Mouse (Mus musculus) neural tube, embryonic 14.5 days (tissue): ENCODE measurements around the gene Tmem168. TPM values are rescaled to one million over a fixed set of nuclear protein-coding genes. Genes with fewer than 3 reads are reported as not detected.

Experiments used
- ATAC-seq: fragments of 200-750 bp; cut with Nextera tagmentation; 2 replicates; pipeline ENCODE4 v1.8.0; 2017; ENCODE audit warnings: low read depth, mild to moderate bottlenecking, moderate TSS enrichment, moderate library complexity
- H3K27ac ChIP-seq: fragments of 300-500 bp; sonication (generic); 2 replicates; pipeline ENCODE4 v1.5.1; 2014; ENCODE audit warnings: low read depth, mild to moderate bottlenecking, control low read depth, low read length, moderate library complexity, mixed read lengths
- H3K27me3 ChIP-seq: fragments of 300-500 bp; sonication (generic); 2 replicates; pipeline ENCODE4 v1.6.1; 2014; ENCODE audit warnings: low read length; ENCODE audit not compliant: control insufficient read depth, insufficient read depth
- H3K36me3 ChIP-seq: fragments of 300-500 bp; sonication (generic); 2 replicates; pipeline ENCODE4 v1.6.1; 2014; ENCODE audit warnings: low read length, mixed read lengths; ENCODE audit not compliant: control insufficient read depth, insufficient read depth
- H3K4me1 ChIP-seq: fragments of 300-500 bp; sonication (generic); 2 replicates; pipeline ENCODE4 v1.6.1; 2014; ENCODE audit warnings: low read length; ENCODE audit not compliant: control insufficient read depth, insufficient read depth
- H3K4me2 ChIP-seq: fragments of 300-500 bp; sonication (generic); 2 replicates; pipeline ENCODE4 v1.6.1; 2014; ENCODE audit warnings: mild to moderate bottlenecking, low read depth, low read length, control low read depth
- H3K4me3 ChIP-seq: fragments of 300-500 bp; sonication (generic); 2 replicates; pipeline ENCODE4 v1.5.1; 2014; ENCODE audit warnings: low read depth, low read length, control low read depth, mixed read lengths
- H3K9ac ChIP-seq: fragments of 300-500 bp; sonication (generic); replicated peaks from 2 replicates; pipeline ENCODE4 v1.6.1; 2014; ENCODE audit warnings: low read depth, mild to moderate bottlenecking, control low read depth, low read length, mixed read lengths
- H3K9me3 ChIP-seq: fragments of 300-500 bp; sonication (generic); 2 replicates; pipeline ENCODE4 v1.6.1; 2016; ENCODE audit warnings: low read length; ENCODE audit not compliant: control insufficient read depth
- WGBS: fragments of 180-500 bp; shearing (Covaris S2); extraction: QIAGEN DNeasy Blood & Tissue Kit; methylation state at CpG from one replicate; pipeline ENCODE4 v1.1.7; 2014; 5-methylcytosine and 5-hydroxymethylcytosine counted together
- polyA plus RNA-seq: library from polyadenylated mRNA; unstranded; fragments of >200 nt; fragmentation: Nextera tagmentation; extraction: Ambion mirVana; gene quantifications from 2 replicates; pipeline ENCODE4 v1.2.1, GENCODE M21; 2014

Tmem168 gene
- polyA plus RNA-seq, 1 experiment from 2014 or later, result 25.0 TPM

DNA sequence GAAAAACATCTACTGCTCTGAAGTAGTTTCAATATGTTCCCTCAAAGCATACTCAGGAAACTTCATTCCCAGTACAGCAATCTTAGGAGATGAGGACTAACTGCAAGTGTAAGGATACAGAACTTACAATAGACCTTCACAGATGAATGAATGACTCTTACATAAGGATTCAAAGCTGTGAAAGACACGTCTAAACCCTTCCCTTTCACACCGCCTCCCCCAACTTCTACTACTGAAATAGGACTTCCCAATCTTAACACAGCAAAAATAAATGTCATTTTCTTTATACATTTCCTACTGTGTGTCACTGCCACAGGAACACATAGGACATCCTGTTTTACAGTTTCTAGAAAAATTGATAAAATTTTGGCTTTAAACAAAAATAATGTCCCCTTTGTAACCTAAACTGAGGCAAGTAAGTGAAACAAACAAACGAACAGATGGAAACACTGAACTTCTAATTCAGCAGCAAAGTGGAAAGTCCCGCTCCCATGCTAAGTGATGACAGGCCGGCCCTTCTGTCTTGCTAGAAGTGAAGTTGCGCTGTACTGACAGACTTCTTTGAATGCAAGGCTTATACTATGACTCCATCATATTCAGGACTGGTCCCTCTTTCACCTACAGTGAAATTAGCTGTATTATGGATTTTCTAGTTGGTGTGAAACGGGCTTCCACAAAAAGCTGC, 9.5 kb downstream of the Tmem168 start:
- WGBS, result 88% methylated on average over 7 of the region's 7 CpGs
- Histone ChIP-seq H3K9ac (no peak overlapping the region), H3K36me3 (no peaks in the 10 kb centered on the region), H3K27ac (no peak overlapping the region), H3K4me3 (no peak overlapping the region), H3K9me3 (no peaks in the 10 kb centered on the region), H3K27me3 (no peaks in the 10 kb centered on the region), H3K4me2 (no peak overlapping the region), H3K4me1 (peaks cover 4% of the 10 kb centered on the region; the same call in 1 of the 2 replicates)
- ATAC-seq, result no peak

DNA sequence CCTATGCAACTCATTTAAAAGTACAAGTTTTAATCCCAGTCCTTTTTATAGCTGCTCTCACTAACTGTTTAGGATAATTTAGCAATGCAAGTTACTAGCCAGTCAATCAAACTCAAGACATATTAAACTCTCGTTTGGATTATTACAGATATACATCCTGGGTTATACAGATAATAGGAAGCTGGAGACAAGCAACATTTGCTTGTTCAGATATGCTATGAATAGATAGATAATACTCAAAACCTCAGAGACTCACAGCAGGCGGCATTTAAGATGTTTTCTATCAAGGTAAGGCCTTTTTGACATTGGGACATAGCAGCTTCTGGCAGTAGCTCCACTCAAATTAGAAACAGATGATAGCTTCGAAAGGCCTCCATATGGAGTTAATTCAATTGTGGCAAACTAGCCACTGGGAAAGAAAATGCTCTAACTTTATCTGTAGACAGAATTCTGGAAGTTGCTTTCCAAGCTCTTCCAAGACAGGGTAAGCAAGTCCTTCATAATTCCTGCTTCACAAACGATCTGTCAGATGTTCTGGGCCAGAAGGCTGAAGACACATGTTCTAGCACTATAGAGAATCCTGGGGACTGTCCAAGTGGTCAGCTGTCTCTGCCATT, 15.1 kb downstream of the Tmem168 start:
- WGBS, result 85% methylated on average over 4 of the region's 4 CpGs
- H3K9me3 ChIP-seq, result no peaks in the 10 kb centered on the region
- no peak overlapping the region for H3K27ac ChIP-seq
- no peaks in the 10 kb centered on the region for H3K4me1 ChIP-seq
- H3K36me3 ChIP-seq, result peaks cover 9% of the 10 kb centered on the region; the same call in 1 of the 2 replicates
- no peak overlapping the region for H3K9ac ChIP-seq
- H3K4me2 ChIP-seq, result no peak overlapping the region
- no peaks in the 10 kb centered on the region for H3K27me3 ChIP-seq
- no peak overlapping the region for H3K4me3 ChIP-seq
- no peak for ATAC-seq

GRCm38 (mm10) chr6:13586560-13586959, 21.3 kb downstream of the Tmem168 start:
- Histone ChIP-seq H3K27me3 (no peaks in the 10 kb centered on the region), H3K9me3 (no peaks in the 10 kb centered on the region), H3K4me2 (no peak overlapping the region), H3K4me1 (no peaks in the 10 kb centered on the region), H3K4me3 (no peak overlapping the region), H3K27ac (no peak overlapping the region), H3K9ac (no peak overlapping the region), H3K36me3 (peaks cover 9% of the 10 kb centered on the region; the same call in 1 of the 2 replicates)
- ATAC-seq, result no peak
- 36% methylated on average over 2 of the region's 2 CpGs for WGBS

DNA sequence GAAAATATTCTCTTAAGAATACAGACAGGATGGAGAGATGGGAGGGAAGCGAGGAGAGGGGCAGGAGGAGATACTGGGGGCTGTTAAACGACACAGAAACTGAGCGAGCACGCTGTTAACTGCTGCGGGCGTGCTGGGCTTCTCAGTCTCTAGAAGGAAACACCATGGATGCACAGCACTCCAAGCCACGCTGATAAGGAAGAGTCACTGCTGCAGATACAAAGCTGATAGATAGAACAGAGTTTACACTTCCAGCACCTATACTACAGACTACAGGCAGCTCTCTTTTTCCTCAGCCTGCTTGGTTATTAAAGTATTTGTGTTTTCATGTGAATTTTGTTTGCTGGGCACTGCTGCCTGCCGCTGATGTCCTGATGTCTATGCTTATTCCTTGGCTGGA, 21.7 kb downstream of the Tmem168 start:
- 83% methylated on average over 8 of the region's 8 CpGs for WGBS
- no peak overlapping the region for H3K27ac ChIP-seq
- no peaks in the 10 kb centered on the region for H3K9me3 ChIP-seq
- peaks cover 9% of the 10 kb centered on the region; the same call in 1 of the 2 replicates for H3K36me3 ChIP-seq
- no peak for ATAC-seq
- no peaks in the 10 kb centered on the region for H3K4me1 ChIP-seq
- no peak overlapping the region for H3K4me2 ChIP-seq
- H3K27me3 ChIP-seq, result no peaks in the 10 kb centered on the region
- no peak overlapping the region for H3K9ac ChIP-seq
- H3K4me3 ChIP-seq, result no peak overlapping the region

- no peak for ATAC-seq
- Histone ChIP-seq H3K4me2 (no peak overlapping the region), H3K9ac (no peak overlapping the region), H3K27me3 (no peaks in the 10 kb centered on the region), H3K9me3 (no peaks in the 10 kb centered on the region), H3K27ac (no peak overlapping the region), H3K4me1 (no peaks in the 10 kb centered on the region), H3K4me3 (no peak overlapping the region), H3K36me3 (peaks cover 4% of the 10 kb centered on the region; the same call in 1 of the 2 replicates)
- WGBS, result 90% methylated on average over 6 of the region's 6 CpGs
Observed at GRCm38 (mm10) chr6:13584788-13585187, 23.1 kb downstream of the Tmem168 start.

DNA sequence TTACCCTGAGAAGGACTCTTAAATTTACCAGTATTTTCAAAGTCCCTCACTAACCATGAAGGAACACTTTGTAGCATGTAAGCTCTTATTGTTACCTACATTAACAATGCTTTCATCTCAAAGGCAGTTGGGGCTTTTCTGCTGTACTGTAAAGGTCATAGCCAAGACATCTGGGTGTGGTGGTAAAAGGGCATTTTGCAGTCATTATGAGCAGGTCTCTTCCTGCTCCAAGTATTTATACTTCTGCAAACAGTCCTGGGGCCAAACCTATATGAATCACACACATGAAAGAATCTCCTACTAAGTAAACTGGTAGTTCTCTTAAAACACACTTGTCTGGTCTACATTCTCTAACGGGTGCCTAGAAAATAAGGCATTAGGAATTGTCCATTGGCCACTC, 25.8 kb downstream of the Tmem168 start:
- no peak for ATAC-seq
- 98% methylated on average over 1 of the region's 1 CpGs for WGBS
- H3K4me2 ChIP-seq, result no peak overlapping the region
- no peak overlapping the region for H3K27ac ChIP-seq
- H3K9me3 ChIP-seq, result no peaks in the 10 kb centered on the region
- no peaks in the 10 kb centered on the region for H3K4me1 ChIP-seq
- no peak overlapping the region for H3K9ac ChIP-seq
- H3K36me3 ChIP-seq, result 0 out of 2 replicates have a peak, but pooled peaks cover 3% of the 10 kb centered on the region
- no peaks in the 10 kb centered on the region for H3K27me3 ChIP-seq
- no peak overlapping the region for H3K4me3 ChIP-seq

DNA sequence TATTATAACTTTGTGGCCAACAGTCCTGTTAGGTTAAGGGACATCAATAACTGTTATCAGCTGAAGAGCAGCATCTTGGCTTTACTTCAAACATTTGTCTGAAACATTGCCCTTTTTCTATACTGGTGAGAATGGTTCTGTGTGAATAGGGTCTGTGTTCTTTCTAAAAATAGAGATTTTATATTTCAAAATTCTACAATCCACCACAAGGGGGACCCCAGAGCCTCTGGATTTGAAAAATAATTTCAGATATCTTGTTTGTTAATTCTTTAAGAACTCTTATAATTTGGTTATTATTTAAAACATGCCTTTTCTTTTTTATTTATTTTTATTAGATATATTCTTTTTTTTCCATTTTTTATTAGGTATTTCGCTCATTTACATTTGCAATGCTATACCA, 42.2 kb downstream of the Tmem168 start:
- Histone ChIP-seq H3K4me3 (no peak overlapping the region), H3K4me2 (no peak overlapping the region), H3K36me3 (no peaks in the 10 kb centered on the region), H3K27ac (no peak overlapping the region), H3K4me1 (no peaks in the 10 kb centered on the region), H3K9me3 (no peaks in the 10 kb centered on the region), H3K27me3 (no peaks in the 10 kb centered on the region), H3K9ac (no peak overlapping the region)
- 83% methylated on average over 1 of the region's 1 CpGs for WGBS
- ATAC-seq, result no peak

GRCm38 (mm10) chr6:13555266-13555665, 52.6 kb downstream of the Tmem168 start:
- Histone ChIP-seq H3K27me3 (no peaks in the 10 kb centered on the region), H3K4me3 (no peak overlapping the region), H3K27ac (no peak overlapping the region), H3K4me2 (no peak overlapping the region), H3K9ac (no peak overlapping the region), H3K4me1 (no peaks in the 10 kb centered on the region), H3K9me3 (no peaks in the 10 kb centered on the region), H3K36me3 (no peaks in the 10 kb centered on the region)
- no peak for ATAC-seq
- 90% methylated on average over 2 of the region's 2 CpGs for WGBS

DNA sequence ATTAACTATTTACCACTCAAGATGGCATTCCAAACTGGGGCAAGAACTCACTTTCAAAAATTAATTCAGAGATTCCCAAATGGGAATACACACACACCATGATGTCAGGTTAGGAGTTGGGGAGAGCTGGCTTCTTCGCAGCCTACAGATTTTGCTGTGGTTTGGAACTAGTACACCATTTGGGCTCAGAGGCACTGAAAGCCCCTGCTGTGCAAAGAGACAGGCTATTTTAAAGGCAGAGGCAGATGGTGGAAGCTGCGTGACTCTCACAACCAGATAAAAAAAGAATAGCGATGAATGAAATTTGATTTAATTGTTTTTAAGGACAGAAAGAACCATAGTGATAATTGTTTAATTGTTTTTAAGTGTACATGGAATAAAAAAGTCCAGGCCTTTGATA, 66.1 kb downstream of the Tmem168 start:
- 74% methylated on average over 3 of the region's 3 CpGs for WGBS
- no peaks in the 10 kb centered on the region for H3K4me1 ChIP-seq
- no peak for ATAC-seq
- H3K36me3 ChIP-seq, result no peaks in the 10 kb centered on the region
- H3K27ac ChIP-seq, result no peak overlapping the region
- H3K4me2 ChIP-seq, result no peak overlapping the region
- no peaks in the 10 kb centered on the region for H3K9me3 ChIP-seq
- H3K27me3 ChIP-seq, result no peaks in the 10 kb centered on the region
- no peak overlapping the region for H3K9ac ChIP-seq
- H3K4me3 ChIP-seq, result no peak overlapping the region
